Mouse (Mus musculus): ENCODE results near the gene Chmp6. TPM values are rescaled to one million over a fixed set of nuclear protein-coding genes. Genes with fewer than 3 reads are reported as not detected.
A peak's percentile ranks its signal among the peaks of the same experiment; 100 is the strongest.

Chmp6 gene
- total and polyA plus RNA-seq, 3 experiments = 50.3 to 70.6 (median 59.7) TPM

DNA sequence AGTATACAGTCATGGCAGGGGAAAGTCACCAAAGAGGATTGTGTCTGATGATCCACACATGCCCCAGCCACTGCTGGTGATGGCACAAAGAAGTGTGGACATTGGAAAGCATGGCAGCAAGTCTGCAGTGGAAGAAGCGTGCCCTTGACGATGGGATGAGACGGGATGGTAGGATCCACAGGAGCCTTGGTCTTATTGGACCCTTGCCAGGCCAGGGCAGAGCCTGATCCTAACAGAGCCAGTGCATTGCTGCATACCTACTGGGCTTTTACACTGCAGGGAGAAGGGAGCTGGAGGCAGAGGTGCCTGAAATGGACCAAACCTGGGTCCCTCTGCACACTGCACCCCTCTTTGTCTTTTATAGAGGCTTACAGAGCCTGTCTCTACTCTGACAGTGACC, 37.3 kb downstream of the Chmp6 start:
- dilution Hi-C loops (cut with MboI; ENCODE audit: extremely low pct_ligation_motif_present, extremely low pct_unique_long_range_greater_than_20kb, low sequenced_read_pairs) = no loop called here
- TF ChIP-seq ZC3H11A (IDR thresholded peaks at IDR 0.05; ENCODE audit: low read depth, low read length) (no peak), ZKSCAN1 (IDR thresholded peaks at IDR 0.05; ENCODE audit: borderline replicate concordance, low read depth, low read length) (no peak), SMC3 (IDR thresholded peaks at IDR 0.05; ENCODE audit: low read depth, low read length) (no peak), GABPA (IDR thresholded peaks at IDR 0.05; ENCODE audit: insufficient replicate concordance, low read depth, low read length) (no peak), CHD2 (IDR thresholded peaks at IDR 0.05; ENCODE audit: low read length) (no peak), NELFE (IDR thresholded peaks at IDR 0.05; ENCODE audit: low read depth, low read length) (no peak), USF1 (IDR thresholded peaks at IDR 0.05; ENCODE audit: low read depth, low read length) (no peak), E2F4 (IDR thresholded peaks at IDR 0.05; ENCODE audit: insufficient replicate concordance, low read depth, low read length) (no peak), RAD21 (IDR thresholded peaks at IDR 0.05; ENCODE audit: low read depth, low read length) (no peak), ZMIZ1 (IDR thresholded peaks at IDR 0.05; ENCODE audit: low read depth, low read length) (no peak), JUN (IDR thresholded peaks at IDR 0.05; ENCODE audit: insufficient read depth, low read depth, low read length) (no peak), ETS1 (conservative IDR thresholded peaks at IDR 0.05; ENCODE audit: low read depth, low read length) (no peak), ELF1 (IDR thresholded peaks at IDR 0.05; ENCODE audit: low read depth, low read length) (no peak)
- no peak overlapping the region for H3K4me2 ChIP-seq (ENCODE audit: insufficient read depth, low read depth, poor library complexity, severe bottlenecking)
- H3K27ac ChIP-seq (ENCODE audit: insufficient read depth, low read depth) = no peak overlapping the region
- H3K4me3 ChIP-seq (replicated peaks in 1 of 3; ENCODE audit: low read depth in 2 of 3, low read length in 2 of 3, poor library complexity in 1 of 3) = no peak overlapping the region
- in situ Hi-C loops (cut with MboI; ENCODE audit: low pct_ligation_motif_present, low pct_unique_long_range_greater_than_20kb, low sequenced_read_pairs) = no loop called here
- DNase-seq (ENCODE audit: extremely low read depth) = no peak
- H3K79me2 ChIP-seq (replicated peaks; ENCODE audit: control insufficient read depth, extremely low read depth, insufficient read depth, poor library complexity, severe bottlenecking) = no peaks in the 10 kb centered on the region
- no peaks in the 10 kb centered on the region for H3K9me3 ChIP-seq (replicated peaks; ENCODE audit: low read length)
- H3K36me3 ChIP-seq (replicated peaks in 1 of 2; ENCODE audit: control insufficient read depth in 1 of 2, insufficient read depth in 1 of 2, low read length in 1 of 2) = no peaks in the 10 kb centered on the region
- no peak overlapping the region for H3K9ac ChIP-seq (ENCODE audit: insufficient read depth, low read depth)
- H3K4me1 ChIP-seq (ENCODE audit: control insufficient read depth in 1 of 2, insufficient read depth in 2 of 2) = peaks cover 24 to 71% of the 10 kb centered on the region in 2 experiments
- H3K27me3 ChIP-seq (replicated peaks) = no peaks in the 10 kb centered on the region

DNA sequence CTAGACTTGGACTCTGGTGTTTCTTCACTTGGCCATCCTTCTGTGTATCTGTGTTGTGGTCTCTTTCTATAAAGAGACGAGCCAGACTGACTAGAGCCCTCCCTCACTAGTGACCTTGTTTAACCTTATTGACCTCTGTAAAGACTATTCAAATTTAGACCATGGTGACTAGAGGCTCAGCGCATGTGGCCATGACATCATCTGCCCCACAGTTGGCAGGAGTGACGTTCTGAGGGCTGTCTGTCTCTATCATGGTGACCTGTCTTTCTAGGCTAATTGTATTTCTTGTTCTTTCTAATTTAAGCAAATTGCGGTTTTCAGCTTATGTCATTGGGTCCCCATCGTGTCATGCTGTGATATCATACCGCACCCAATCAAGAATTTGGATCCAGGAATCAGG, 38.1 kb downstream of the Chmp6 start:
- no peak overlapping the region for H3K4me2 ChIP-seq (ENCODE audit: insufficient read depth, low read depth, poor library complexity, severe bottlenecking)
- no peak overlapping the region for H3K9ac ChIP-seq (ENCODE audit: insufficient read depth, low read depth)
- DNase-seq (ENCODE audit: extremely low read depth) = peak; percentile 25
- in situ Hi-C loops (cut with MboI; ENCODE audit: low pct_ligation_motif_present, low pct_unique_long_range_greater_than_20kb, low sequenced_read_pairs) (no loop called here), dilution Hi-C loops (cut with MboI; ENCODE audit: extremely low pct_ligation_motif_present, extremely low pct_unique_long_range_greater_than_20kb, low sequenced_read_pairs) (no loop called here)
- no peaks in the 10 kb centered on the region for H3K27me3 ChIP-seq (replicated peaks)
- peaks cover 29 to 78% of the 10 kb centered on the region in 2 experiments for H3K4me1 ChIP-seq (ENCODE audit: control insufficient read depth in 1 of 2, insufficient read depth in 2 of 2)
- H3K27ac ChIP-seq (ENCODE audit: insufficient read depth, low read depth) = no peak overlapping the region
- no peaks in the 10 kb centered on the region for H3K36me3 ChIP-seq (replicated peaks in 1 of 2; ENCODE audit: control insufficient read depth in 1 of 2, insufficient read depth in 1 of 2, low read length in 1 of 2)
- H3K79me2 ChIP-seq (replicated peaks; ENCODE audit: control insufficient read depth, extremely low read depth, insufficient read depth, poor library complexity, severe bottlenecking) = no peaks in the 10 kb centered on the region
- no peaks in the 10 kb centered on the region for H3K9me3 ChIP-seq (replicated peaks; ENCODE audit: low read length)
- no peak overlapping the region for H3K4me3 ChIP-seq (replicated peaks in 1 of 3; ENCODE audit: low read depth in 2 of 3, low read length in 2 of 3, poor library complexity in 1 of 3)
- TF ChIP-seq KAT2A (IDR thresholded peaks at IDR 0.05; ENCODE audit: insufficient replicate concordance, low read length) = no peak
- TF ChIP-seq E2F4 (IDR thresholded peaks at IDR 0.05; ENCODE audit: insufficient replicate concordance, low read depth, low read length) = no peak
- 0 out of 2 replicates have a peak, but pooled peaks have one; percentile 36 for TF ChIP-seq MYC (IDR thresholded peaks at IDR 0.05; ENCODE audit: low read depth, low read length)
- TF ChIP-seq MXI1 (IDR thresholded peaks at IDR 0.05; ENCODE audit: low read depth, low read length) = no peak
- 0 out of 2 replicates have a peak, but pooled peaks have one; percentile 16 for TF ChIP-seq TCF12 (IDR thresholded peaks at IDR 0.05; ENCODE audit: low read depth, low read length)
- no peak for TF ChIP-seq TBP (conservative IDR thresholded peaks at IDR 0.05; ENCODE audit: low read depth, low read length)
- peak; percentile 68 for TF ChIP-seq ETS1 (conservative IDR thresholded peaks at IDR 0.05; ENCODE audit: low read depth, low read length)
- no peak for TF ChIP-seq MAFK (IDR thresholded peaks at IDR 0.05; ENCODE audit: insufficient replicate concordance, low read length)
- no peak for TF ChIP-seq CTCF (conservative IDR thresholded peaks at IDR 0.05 in 1 of 2, IDR thresholded peaks at IDR 0.05 in 1 of 2; ENCODE audit: low read depth in 2 of 2, low read length in 2 of 2)
- TF ChIP-seq ZNF384 (IDR thresholded peaks at IDR 0.05; ENCODE audit: low read depth, low read length) = no peak
- TF ChIP-seq BHLHE40 (IDR thresholded peaks at IDR 0.05; ENCODE audit: low read depth, low read length) = 0 out of 2 replicates have a peak, but pooled peaks have one; percentile 8
- TF ChIP-seq IRF4 (IDR thresholded peaks at IDR 0.05; ENCODE audit: low read depth, low read length) = no peak
- no peak for TF ChIP-seq SMC3 (IDR thresholded peaks at IDR 0.05; ENCODE audit: low read depth, low read length)
- no peak for TF ChIP-seq MEF2A (IDR thresholded peaks at IDR 0.05; ENCODE audit: borderline replicate concordance, low read depth, low read length)
- no peak for TF ChIP-seq CHD1 (IDR thresholded peaks at IDR 0.05; ENCODE audit: low read depth, low read length)
- TF ChIP-seq JUN (IDR thresholded peaks at IDR 0.05; ENCODE audit: insufficient read depth, low read depth, low read length) = peak; percentile 32; the same call in 1 of the 2 replicates
- no peak for TF ChIP-seq ZMIZ1 (IDR thresholded peaks at IDR 0.05; ENCODE audit: low read depth, low read length)
- no peak for TF ChIP-seq NELFE (IDR thresholded peaks at IDR 0.05; ENCODE audit: low read depth, low read length)
- TF ChIP-seq PAX5 (IDR thresholded peaks at IDR 0.05; ENCODE audit: low read length) = no peak
- no peak for TF ChIP-seq RAD21 (IDR thresholded peaks at IDR 0.05; ENCODE audit: low read depth, low read length)
- TF ChIP-seq EP300 (IDR thresholded peaks at IDR 0.05; ENCODE audit: low read length) = peak; percentile 46; the same call in 1 of the 2 replicates
- TF ChIP-seq CHD2 (IDR thresholded peaks at IDR 0.05; ENCODE audit: low read length) = no peak
- TF ChIP-seq JUND (conservative IDR thresholded peaks at IDR 0.05; ENCODE audit: low read depth, low read length) = 0 out of 2 replicates have a peak, but pooled peaks have one; percentile 30
- no peak for TF ChIP-seq MAZ (IDR thresholded peaks at IDR 0.05; ENCODE audit: low read depth, low read length)
- no peak for TF ChIP-seq RCOR1 (conservative IDR thresholded peaks at IDR 0.05; ENCODE audit: low read depth, low read length)
- no peak for TF ChIP-seq USF1 (IDR thresholded peaks at IDR 0.05; ENCODE audit: low read depth, low read length)
- TF ChIP-seq ELF1 (IDR thresholded peaks at IDR 0.05; ENCODE audit: low read depth, low read length) = no peak
- TF ChIP-seq POLR2A (IDR thresholded peaks at IDR 0.05; ENCODE audit: low read depth, low read length) = no peak
